Mouse (Mus musculus) small intestine, adult 2 months (tissue): ENCODE measurements at regions not wholly inside any gene's neighbourhood (a gene's known extent, or its start where the extent isn't known, plus 50 kb on each side); places are given as distances from the start of the nearest gene placed in this dataset.

ENCODE experiments used
- H3K27ac ChIP-seq: fragments of 200-500 bp; 2 replicates; pipeline ENCODE4 v1.5.1; 2012; ENCODE audit warnings: low read depth, low read length, control low read depth, inconsistent platforms; ENCODE audit not compliant: insufficient read depth
- H3K27me3 ChIP-seq: fragments of 200-500 bp; 2 replicates; pipeline ENCODE4 v1.6.1; 2012; ENCODE audit warnings: mild to moderate bottlenecking, moderate library complexity, low read length, inconsistent platforms; ENCODE audit not compliant: control insufficient read depth, insufficient read depth
- H3K36me3 ChIP-seq: fragments of 200-500 bp; 2 replicates; pipeline ENCODE4 v1.6.1; 2012; ENCODE audit warnings: mild to moderate bottlenecking, low read length, control low read depth, inconsistent platforms; ENCODE audit not compliant: control insufficient read depth, insufficient read depth
- H3K4me1 ChIP-seq: fragments of 200-500 bp; 2 replicates; pipeline ENCODE4 v1.6.1; 2012; ENCODE audit warnings: low read length, inconsistent platforms, mixed read lengths; ENCODE audit not compliant: control insufficient read depth, insufficient read depth, insufficient read length
- H3K4me3 ChIP-seq: fragments of 200-500 bp; 2 replicates; pipeline ENCODE4 v1.5.1; 2012; ENCODE audit warnings: low read depth, mild to moderate bottlenecking, control low read depth, inconsistent platforms, low read length, moderate library complexity
- CTCF ChIP-seq: fragments of 200-500 bp; IDR thresholded peaks from 2 replicates; pipeline ENCODE4 v1.5.1; 2012; ENCODE audit warnings: low read depth, mild to moderate bottlenecking, control low read depth, inconsistent platforms, low read length, moderate library complexity, mixed read lengths; ENCODE audit not compliant: insufficient replicate concordance, insufficient read length; ENCODE audit errors: extremely low read depth
- POLR2A ChIP-seq: fragments of 200-500 bp; IDR thresholded peaks from 2 replicates; pipeline ENCODE4 v1.6.1; 2012; ENCODE audit warnings: low read depth, mild to moderate bottlenecking, control low read depth, inconsistent platforms, low read length, moderate library complexity
- WGBS: fragments of 180-500 bp; shearing (Covaris S2); methylation state at CpG from one replicate; pipeline ENCODE4 v1.1.7; 2018; 5-methylcytosine and 5-hydroxymethylcytosine counted together

DNA sequence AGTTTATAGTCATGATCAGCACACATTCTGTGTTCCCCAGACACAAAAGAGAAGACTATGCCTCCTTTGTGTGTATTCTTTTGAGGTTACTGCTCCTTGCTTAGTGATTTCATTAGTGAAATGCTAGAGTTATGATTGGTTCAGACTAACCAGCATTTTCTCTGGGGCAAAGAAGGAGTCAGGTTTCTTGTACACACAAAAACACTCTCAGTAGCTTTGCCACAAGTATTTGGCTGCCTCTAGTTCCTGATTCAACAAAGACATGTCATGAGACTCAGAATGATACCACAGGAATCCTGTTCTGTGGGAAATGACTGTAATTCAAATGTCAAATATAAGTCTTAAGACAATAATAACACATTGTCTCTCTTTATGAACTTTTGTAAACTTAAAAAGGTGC is 86.9 kb downstream of the Alx1 start:
- H3K27ac ChIP-seq: no peak overlapping the region
- H3K4me3 ChIP-seq: no peak overlapping the region
- no peaks in the 10 kb centered on the region for H3K36me3 ChIP-seq
- H3K4me1 ChIP-seq: no peaks in the 10 kb centered on the region
- TF ChIP-seq CTCF (no peak), POLR2A (no peak)
- H3K27me3 ChIP-seq: no peaks in the 10 kb centered on the region

DNA sequence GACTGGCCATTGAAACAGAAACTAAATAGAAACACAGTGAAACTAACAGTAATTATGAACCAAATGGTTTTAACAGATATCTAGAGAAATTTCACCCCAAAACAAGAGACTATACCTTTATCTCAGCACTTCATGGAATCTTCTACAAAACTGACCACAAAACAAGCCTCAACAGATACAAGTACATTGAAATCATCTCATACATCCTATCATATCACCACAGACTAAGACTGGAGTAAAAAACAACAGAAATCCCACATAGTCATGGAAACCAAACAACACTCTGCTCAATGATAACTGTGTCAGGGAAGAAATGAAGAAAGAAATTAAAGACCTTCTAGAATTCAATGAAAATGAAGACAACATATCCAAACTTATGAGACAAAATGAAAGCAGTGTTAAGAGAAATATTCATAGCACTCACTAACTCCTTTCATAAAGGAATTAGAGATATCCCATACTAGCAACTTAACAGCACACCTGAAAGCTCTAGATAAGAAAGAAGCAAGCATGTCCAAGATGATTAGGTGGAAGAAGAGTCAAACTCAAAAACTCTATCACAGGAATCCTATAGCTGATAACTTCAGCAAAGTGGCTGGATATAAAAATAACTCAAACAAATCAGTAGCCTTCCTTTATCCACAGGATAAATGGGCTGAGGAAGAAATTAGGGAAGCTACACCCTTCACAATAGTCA is 89.0 kb downstream of the Alx1 start:
- no peaks in the 10 kb centered on the region for H3K36me3 ChIP-seq
- H3K4me3 ChIP-seq: no peak overlapping the region
- H3K4me1 ChIP-seq: no peaks in the 10 kb centered on the region
- TF ChIP-seq POLR2A (no peak), CTCF (no peak)
- no peak overlapping the region for H3K27ac ChIP-seq
- H3K27me3 ChIP-seq: no peaks in the 10 kb centered on the region

DNA sequence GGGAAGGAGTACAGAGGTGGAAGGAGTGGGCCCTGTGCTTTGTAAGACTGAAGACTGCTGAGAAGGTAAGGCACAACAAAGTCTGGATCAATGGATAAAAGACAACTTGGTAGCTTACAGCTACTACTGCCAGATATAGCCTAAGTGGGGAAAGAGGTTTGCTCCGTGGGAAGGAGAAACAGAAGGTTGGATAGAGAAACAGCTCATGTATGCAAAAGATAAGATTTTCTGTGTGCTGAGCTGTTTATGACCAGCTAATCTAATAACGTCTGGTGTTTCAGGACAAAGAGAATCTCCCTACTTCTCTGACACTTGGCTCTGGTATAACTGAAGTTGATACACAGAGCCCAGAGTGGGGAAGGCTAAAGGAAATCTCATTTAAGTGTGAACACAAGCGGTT is 98.6 kb downstream of the Alx1 start:
- 37% methylated on average over 3 of the region's 3 CpGs for WGBS
- Histone ChIP-seq H3K4me1 (no peaks in the 10 kb centered on the region), H3K27ac (no peak overlapping the region), H3K27me3 (no peaks in the 10 kb centered on the region), H3K4me3 (no peak overlapping the region), H3K36me3 (no peaks in the 10 kb centered on the region)
- TF ChIP-seq POLR2A (no peak), CTCF (no peak)

DNA sequence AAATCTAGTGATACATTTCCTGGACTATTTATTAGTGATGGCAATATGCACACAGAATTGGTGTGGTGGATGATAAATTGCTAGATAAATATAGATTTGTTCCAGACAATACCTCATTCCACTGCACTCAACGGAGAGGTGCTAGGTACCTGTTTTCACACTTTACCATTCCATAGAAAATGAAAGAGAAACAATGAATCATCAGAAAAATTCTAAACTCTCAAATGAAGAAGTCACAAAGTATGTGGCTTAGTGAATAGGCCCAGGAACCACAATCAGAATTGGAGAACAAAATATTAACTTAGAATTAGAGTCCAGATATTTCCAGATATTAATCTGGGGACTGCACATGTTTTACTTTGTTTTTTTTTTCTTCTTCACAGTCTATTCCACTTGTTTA is 101.4 kb downstream of the Alx1 start:
- WGBS: 39% methylated on average over 1 of the region's 1 CpGs
- Histone ChIP-seq H3K27ac (no peak overlapping the region), H3K4me3 (no peak overlapping the region), H3K4me1 (no peaks in the 10 kb centered on the region), H3K36me3 (no peaks in the 10 kb centered on the region), H3K27me3 (no peaks in the 10 kb centered on the region)
- no peak for TF ChIP-seq POLR2A
- TF ChIP-seq CTCF: no peak

DNA sequence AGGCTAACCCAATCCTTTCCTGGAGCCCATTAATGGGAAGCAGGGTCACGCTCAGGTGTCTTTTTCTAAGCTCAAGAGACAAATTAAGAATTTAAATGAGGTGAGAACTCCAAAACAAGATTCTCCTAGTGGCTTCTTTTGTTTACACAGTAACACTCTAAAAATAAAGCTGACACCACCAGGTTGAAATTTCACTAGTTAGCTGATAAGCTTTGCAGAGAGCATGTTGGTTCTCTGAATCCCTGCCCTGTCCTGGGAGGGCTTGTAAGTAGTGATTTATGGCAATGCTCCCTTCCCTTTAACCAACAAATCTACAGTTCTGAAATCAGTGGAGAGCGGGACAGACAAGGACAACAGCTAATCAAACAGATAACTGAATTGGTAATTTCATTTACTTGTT is 132.6 kb downstream of the Alx1 start:
- WGBS: 13% methylated on average over 2 of the region's 2 CpGs
- Histone ChIP-seq H3K4me3 (no peak overlapping the region), H3K27ac (no peak overlapping the region), H3K27me3 (no peaks in the 10 kb centered on the region), H3K4me1 (no peaks in the 10 kb centered on the region), H3K36me3 (no peaks in the 10 kb centered on the region)
- TF ChIP-seq CTCF: no peak
- no peak for TF ChIP-seq POLR2A

DNA sequence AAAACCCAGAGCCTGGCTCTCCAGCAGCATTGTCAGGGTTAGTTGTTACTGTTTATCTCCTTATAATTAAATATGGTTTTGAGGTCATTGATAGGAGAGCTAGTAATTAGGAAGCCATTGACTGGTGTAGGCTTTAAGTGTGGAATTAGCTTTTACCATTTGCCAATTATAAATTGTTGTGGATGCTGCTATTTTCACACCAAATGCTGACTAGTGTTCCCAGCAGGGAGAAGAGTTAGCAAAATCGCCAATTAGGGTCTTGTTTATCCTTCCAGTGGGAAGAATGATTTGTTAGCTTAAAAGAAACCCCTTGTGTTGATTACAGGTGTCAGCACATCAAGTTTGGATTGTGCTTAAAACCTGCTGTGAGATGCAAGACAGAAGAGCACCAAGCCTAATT is 134.1 kb downstream of the Alx1 start:
- H3K27ac ChIP-seq: no peak overlapping the region
- no peak overlapping the region for H3K4me3 ChIP-seq
- no peaks in the 10 kb centered on the region for H3K36me3 ChIP-seq
- WGBS: 20% methylated on average over 1 of the region's 1 CpGs
- no peaks in the 10 kb centered on the region for H3K27me3 ChIP-seq
- no peak for TF ChIP-seq CTCF
- no peak for TF ChIP-seq POLR2A
- no peaks in the 10 kb centered on the region for H3K4me1 ChIP-seq

DNA sequence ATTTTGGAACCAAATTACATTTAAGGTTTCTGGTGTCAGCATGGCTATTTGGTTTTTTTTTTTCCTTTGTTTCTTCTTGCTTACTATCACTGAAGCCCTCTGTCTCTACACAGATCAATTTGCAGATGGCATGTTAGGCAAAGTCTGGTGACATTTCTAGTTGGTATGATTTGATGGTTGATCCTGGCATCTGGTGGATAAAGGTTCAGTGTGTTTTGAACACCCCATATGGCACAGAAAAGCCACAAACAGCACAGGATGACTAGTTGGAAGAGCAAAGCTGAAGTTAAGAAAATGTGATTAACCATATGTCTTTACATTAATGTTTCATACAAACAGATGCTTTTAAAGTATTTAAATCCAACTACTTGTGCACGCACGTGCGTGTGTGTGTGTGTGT is 137.6 kb downstream of the Alx1 start:
- TF ChIP-seq POLR2A (no peak), CTCF (no peak)
- no peak overlapping the region for H3K27ac ChIP-seq
- no peaks in the 10 kb centered on the region for H3K4me1 ChIP-seq
- H3K27me3 ChIP-seq: no peaks in the 10 kb centered on the region
- 87% methylated on average over 3 of the region's 3 CpGs for WGBS
- no peaks in the 10 kb centered on the region for H3K36me3 ChIP-seq
- H3K4me3 ChIP-seq: no peak overlapping the region
